Mouse (Mus musculus) large intestine, adult 2 months (tissue): ENCODE measurements around the gene Ints14. TPM values are rescaled to one million over a fixed set of nuclear protein-coding genes. Genes with fewer than 3 reads are reported as not detected.
"Not testable (repeated sequence)": the region's sequence is repeated elsewhere in the genome, so short reads cannot be mapped to it uniquely, and the experiment has no call there.

Source experiments
- DNase-seq: peaks from one replicate; pipeline ENCODE4 v3.0.0-alpha.2; 2012; ENCODE audit warnings: low read depth, low spot score
- WGBS: fragments of 180-500 bp; shearing (Covaris S2); methylation state at CpG from one replicate; pipeline ENCODE4 v1.1.7; 2018; 5-methylcytosine and 5-hydroxymethylcytosine counted together
- polyA plus RNA-seq: library from polyadenylated mRNA; depleted of rRNA; stranded (reverse); fragments of >200 nt; gene quantifications from 2 replicates; pipeline ENCODE4 v1.2.3, GENCODE M21; 2012

Ints14 gene
- polyA plus RNA-seq, 1 experiment: 13.5 TPM

DNA sequence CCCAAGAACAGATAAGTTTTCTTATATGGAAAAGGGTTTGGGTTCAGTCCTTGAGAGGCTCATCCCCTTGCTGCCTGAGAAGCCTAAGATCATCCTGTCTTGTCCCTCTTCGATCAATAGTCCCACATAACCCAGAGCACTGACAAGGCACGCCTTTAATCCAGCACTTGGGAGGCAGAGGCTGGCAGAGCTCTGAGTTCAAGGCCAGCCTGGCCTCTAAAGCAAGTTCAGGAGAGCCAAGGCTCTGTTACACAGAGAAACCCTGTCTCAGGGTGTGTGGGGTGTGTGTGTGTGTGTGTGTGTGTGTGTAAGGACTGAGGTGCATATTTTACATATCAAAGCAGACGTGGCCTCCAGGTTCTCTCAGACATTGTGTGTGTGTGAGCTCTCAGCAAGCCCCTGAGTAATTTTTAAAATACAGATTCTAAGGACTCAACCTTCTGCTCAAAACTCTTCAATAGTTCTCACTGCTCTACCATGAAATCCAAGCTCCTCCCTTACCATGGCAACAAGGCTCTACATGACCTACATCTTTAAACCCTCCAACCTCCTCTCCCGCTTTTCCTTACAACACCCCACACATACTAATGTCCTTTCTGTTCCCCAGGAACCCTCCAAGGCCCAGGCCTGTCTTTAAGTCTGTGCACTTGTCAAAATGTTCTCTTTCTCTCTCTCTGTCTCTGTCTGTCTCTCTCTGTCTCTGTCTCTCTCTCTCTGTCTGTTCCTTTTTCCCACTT, 55.7 kb downstream of the Ints14 start:
- 83% methylated on average over 4 of the region's 4 CpGs for WGBS
- no peak for DNase-seq

DNA sequence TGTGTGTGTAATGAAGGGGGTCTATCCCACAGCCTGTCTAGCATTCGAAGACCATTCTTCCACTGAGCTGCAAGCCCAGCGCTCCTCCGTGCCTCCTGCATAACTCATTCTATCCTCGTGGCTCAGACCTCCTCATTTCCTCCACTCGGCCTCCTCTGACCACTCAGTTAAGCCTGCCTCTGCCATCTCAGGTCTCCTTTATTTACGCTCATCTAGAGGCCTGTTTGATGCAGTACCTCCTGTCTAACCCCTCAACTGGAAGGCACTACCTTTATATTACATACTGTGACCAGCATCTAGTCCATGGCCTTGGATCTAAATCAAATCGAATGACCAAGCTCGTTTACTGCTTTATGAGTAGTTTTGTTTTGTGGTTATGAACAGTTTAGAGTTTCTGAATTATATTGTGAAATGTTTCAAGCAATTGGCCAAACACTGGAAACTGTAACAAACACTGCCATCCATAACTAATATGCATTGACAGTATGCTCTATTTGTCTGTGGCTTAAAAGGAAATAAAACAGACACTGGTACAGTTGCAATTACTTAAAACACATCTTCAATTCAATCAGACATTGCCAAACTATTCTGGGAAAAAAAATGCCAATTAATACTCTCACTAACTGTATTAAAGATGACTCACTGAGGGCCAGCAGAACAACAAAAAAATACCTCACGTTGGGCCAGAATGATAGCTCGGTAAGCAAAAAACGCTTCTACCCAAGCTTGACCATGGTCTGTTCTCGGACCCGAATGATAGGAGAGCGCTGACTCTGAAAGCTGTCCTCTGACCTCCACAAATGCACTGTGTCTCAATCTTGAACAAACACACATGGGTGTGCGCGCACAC, 56.5 kb downstream of the Ints14 start:
- no peak for DNase-seq
- 74% methylated on average over 16 of the region's 16 CpGs for WGBS

DNA sequence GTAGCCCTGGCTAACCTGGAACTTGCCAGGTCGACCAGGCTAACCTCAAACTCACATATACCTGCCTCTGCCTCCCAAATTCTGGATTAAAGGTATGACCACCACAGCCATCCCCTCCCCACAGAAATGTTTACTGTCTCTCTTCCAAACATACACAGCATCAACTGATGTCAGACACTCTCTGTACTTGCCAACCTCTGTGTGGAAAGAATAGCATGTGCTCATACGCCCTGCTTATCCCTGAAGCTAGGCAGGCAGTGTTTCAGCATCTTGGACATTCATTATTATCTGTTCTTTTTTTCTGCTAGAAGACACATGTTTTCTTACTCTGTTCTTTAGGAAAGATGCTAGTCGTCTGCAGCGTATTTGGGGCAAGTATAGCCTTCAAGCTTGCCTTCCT, 57.2 kb downstream of the Ints14 start:
- WGBS: 89% methylated on average over 4 of the region's 4 CpGs
- no peak for DNase-seq

DNA sequence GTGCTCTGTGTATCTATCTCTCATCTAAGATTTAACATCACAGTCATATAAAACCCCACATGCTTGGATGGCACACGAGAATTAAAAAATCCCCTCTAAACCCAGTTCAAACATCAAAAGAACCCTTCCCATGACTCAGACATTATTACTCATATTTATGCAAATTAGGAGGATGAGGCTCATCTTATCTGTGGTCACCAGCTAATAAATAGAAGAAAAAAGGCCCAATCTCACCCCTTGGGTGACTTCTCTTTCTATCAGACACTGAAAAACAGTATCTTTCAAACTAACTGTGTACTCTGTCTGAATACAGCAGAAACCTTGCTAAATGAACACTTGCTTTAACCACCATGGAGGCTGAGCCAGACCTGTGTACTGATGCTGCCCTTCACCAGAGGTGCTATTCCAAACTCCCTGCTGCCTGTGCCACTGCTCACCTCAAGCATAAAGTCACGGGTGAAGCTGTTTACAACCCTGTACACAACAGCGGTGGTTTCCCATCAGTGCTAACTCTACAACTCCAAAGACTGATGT, 58.0 kb downstream of the Ints14 start:
- WGBS: 47% methylated on average over 3 of the region's 3 CpGs
- no peak for DNase-seq

DNA sequence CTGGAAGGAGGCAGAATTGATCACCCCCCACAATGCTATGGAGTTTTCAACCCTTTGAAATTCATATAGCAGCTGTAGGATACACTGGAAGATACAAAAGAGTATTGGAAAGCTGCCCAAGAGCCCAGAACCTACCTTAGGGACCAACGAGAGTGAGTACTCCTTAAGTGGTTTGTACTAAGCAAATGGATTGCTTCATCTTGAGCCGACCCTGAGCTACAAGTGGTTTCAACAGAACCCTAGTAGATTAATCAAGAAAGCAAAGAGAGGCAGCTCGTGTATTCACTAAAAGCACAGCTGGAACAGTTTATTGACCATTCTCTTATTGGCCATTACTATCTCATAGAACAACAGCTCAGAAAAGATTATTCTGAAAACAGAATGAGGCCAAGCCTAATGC, 58.4 kb downstream of the Ints14 start:
- DNase-seq: no peak
- 35% methylated on average over 3 of the region's 3 CpGs for WGBS

DNA sequence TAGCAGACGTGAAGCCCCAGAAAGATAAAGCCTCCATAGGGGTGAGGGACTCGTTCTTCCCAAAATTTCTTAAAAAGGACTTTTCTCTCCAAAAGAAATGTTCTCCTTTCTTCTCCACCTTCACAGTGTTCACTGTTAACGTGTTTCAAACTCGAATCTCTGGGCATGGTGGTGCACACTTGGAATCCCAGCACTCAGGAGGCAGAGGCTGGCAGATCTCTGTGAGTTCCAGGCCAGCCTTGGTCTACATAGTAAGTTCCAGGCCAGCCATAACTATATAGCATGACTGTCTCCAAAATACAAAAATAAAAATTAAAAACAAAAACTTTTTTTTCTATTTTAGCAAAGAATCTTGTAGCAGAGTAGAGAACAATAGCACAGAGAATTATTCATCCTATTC, 59.4 kb downstream of the Ints14 start:
- WGBS: 51% methylated on average over 4 of the region's 4 CpGs

DNA sequence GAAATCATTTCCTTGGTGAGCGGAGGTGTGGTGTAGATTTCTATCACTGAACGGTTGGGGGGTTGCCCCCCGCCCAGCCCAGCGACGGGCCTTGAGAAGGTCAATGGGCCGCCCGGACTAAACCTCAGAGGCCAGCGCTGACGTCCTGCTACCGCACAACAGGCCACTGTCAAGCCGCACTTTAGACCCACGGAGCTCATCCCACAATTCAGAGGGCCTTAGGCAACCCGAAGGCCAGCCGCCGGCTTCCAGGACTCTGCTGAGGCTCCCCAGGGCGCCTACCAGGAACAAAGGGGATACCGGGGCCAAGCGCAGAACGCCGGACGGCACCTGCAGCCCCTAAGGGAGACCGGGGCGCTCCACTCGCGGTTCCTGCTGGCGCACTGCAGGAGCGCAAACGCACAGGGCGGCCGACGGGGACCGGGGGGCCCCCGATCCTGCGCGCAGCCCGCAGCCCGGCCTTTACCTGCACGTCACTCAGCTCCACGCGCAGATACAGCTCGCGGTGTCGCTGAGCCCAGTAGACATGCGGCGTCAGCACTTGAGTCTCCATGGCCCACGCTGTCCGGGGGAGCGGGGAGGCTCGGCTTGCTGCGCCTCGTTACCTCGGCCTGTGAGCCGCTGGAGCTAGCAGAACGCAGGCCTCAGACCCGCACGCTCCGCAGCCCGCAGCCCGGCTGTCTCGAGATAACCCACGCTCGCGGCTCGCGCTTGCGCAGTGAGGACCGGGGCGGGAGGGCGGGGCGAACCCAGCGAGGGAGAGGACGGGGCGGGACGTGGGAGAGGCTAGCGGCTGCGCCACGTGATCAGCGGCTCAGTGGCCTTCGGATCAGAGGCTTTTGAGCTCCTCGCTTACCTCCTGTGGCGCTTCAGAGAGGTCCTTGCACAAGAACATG, 60.5 kb downstream of the Ints14 start, which contains the start of gene Hacd3:
Hacd3 (minus strand) TSS at position 703 of the 896 bp plus-strand sequence.
- WGBS: under 1% methylated on average over 81 of the region's 81 CpGs
- no peak for DNase-seq

More for the DNA sequence above, 59.4 kb downstream of the Ints14 start:
- DNase-seq: no peak

DNA sequence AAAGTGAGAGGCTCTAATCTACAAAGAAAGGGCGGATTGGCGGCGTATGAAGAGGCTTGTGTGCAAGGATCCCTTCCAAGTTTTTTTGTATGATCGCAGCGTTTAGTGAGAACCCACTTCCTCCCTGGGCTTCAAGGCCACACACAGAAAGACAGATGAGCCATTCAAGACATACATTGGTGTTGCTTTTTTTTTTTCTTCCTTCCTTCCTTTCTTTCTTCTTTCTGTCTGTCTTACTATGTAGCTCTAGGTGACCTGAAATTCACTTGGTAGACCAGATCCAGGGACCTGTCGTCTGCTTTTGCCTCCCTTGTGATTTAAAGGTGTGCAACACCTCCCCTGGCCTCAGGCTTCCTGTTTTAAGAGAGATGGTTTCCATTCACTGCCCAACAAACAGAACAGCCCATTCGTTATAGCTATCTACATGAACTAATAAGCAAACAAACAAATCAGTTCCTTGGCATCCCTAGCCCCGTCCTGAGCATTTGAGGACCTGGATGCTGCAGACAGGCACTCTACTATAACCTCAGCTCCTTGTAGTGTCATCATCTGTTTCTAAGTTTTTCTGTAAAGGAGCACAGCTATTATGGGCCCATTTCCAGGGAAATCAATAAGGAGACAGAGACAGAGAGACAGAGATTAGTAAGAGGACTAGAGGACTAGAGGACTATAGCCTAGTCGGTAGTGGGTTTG, 61.3 kb downstream of the Ints14 start:
- DNase-seq: no peak
- 14% methylated on average over 9 of the region's 9 CpGs for WGBS

DNA sequence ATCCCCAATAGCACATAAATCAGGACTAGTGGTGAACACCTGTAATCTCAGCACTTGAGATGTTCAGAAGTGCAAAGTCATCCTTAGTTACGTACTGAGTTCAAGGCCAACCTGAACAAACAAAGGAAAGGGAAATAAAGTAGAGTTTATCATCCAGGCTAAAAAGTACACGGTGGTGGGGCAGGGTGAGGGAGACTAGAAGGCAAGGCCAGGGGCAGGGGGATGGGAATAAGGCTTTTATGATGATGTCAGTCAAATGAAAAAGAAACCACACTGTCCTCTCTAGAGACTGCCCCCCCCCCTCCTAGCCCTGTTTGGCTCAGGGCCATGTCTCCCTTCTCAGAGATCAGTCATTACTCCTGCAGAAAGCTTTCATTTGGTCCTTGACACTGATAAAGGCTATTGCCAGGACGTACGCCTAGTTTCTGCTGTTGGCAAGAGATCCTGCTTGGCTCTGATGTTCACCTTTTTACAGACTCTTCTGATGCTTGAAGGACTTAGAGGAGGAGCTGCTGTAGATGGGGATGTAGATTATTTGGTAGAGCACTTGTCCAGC, 62.0 kb downstream of the Ints14 start:
- WGBS: 22% methylated on average over 4 of the region's 4 CpGs
- DNase-seq: no peak

DNA sequence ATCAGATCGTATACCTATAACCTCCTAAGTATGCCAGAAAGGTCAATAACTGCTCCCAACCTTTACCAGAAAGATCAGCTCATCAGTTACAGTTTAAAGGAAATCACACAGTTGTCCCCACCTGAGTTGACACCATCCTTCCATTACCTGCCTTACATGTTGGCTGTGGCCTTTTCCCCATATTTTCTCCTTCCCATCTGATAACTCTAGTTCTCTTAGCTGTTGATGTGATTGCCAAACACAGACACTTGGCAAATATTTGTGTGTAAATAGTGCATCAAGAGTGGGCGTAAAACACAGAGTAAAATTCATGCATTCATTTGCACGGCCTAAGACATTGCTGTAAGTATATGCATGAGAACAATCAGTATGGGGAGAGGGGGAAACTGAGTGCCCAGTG, 62.7 kb downstream of the Ints14 start:
- 52% methylated on average over 3 of the region's 3 CpGs for WGBS
- DNase-seq: no peak

DNA sequence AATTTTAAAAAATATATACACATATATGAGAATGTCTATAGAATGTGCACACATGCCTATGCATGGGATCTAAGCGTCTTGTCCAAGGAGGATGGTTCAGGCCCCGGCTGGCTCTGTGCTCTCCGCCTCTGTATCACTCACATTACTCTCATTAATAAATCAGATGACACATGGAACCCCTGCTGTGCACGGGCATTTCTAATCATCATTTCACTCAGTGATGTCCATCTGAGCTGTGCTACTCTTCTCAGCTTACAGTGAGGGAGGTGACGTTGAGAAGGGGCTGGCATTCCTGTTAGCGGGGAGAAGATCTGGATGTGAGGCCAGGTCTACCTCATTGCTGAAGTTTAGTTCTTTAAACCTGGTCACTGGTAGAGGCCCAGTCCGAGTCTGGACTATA, 66.5 kb downstream of the Ints14 start:
- WGBS: 86% methylated on average over 7 of the region's 7 CpGs
- no peak for DNase-seq

DNA sequence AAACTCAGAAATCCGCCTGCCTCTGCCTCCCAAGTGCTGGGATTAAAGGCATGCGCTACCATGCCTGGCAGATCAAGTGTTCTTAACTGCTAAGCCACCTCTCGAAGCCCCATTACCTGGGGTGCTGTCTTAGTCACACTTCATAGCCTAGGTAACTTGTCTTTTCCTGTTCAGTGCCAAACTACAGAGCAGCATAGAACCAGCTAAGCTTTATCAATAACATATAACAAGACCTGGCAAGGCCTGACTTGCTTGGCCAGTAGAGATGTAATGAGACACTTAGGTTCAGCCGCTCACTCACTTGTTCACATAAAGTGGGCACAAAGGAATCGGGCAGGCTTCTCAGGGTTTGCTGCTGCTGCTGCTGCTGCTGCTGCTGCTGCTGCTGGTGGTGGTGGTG, 67.6 kb downstream of the Ints14 start:
- WGBS: 90% methylated on average over 5 of the region's 5 CpGs
- DNase-seq: no peak

DNA sequence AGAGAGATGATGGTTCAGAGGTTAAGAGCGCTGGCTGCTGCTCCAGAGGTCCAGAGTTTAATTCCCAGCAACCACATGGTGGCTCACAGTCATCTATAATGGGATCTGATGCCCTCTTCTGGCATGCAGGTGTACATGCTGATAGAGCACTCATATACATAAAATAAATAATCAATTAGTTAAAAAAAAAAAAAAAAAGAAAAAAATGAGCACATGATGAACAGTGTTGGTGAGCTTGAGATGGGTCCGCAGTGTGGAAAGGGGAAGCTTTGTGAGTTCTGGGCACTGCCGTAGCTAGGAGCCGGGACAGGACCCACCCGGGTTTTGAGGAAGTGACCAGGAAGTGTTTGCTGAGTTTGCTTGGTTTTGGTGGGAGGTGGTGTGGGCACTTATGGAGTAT, 70.7 kb downstream of the Ints14 start:
- DNase-seq: not testable (repeated sequence)
- 47% methylated on average over 5 of the region's 5 CpGs for WGBS

DNA sequence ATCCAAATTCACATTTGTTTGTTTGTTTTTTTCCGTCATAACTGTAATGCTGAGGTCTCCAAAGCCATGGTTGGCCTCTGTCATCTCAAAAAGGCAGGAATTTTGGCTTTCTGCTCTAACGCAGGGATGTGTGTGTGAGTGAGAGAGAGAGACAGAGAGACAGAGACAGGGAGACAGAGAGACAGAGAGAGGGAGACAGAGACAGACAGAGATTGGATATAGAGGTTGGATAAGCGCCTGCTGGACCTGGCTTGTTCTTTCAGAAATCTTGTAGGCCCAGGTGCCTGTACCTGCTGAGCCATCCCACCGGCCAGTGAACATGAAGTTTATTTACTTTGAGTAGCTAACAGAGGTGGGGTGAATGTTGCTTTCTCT, 71.2 kb downstream of the Ints14 start:
- DNase-seq: no peak
- 27% methylated on average over 4 of the region's 4 CpGs for WGBS

DNA sequence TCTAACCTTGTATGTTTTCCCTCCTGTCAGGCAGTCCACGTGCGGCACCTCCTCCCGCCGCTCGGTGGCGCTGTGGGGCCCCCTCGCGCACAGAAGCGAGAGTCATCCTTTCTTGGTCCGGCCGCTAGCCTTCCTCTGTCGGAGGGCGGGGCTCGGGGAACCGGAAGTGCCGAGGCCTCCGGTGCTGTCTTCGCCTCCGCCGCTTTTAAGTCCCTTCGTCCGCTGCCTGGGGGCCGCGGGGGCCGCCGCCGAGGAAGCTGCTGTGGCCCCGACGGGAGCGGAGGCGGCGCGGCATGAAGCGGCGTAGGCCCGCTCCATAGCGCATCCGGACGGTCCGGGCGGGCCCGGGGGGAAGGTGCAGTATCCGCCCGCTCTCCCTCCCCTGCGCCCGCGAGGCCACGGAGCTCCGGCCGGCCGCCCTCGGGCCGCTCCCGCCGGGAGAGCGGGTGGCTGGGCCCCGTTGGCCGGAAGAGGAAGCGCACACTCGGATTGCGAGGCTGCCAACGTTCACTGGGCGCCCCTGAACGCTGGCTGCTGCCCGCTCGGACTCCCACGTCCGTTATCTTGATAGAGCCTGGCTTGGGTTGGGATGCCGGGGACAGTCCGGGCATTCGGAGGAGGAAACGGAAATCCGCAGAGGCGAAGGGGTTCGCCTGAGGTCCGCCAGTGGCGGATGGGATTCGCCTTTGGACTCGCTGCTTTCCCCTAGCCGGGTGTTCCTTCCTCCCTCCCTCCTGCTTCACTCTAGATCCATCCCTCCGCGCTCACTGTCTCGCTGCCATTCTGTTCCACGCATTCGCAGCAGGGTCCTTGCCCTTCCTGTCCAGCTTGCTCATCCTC, 71.8 kb downstream of the Ints14 start, which contains the start of gene Dpp8:
Dpp8 (plus strand) TSS at position 146 of the 840 bp plus-strand sequence.
- WGBS: under 1% methylated on average over 83 of the region's 85 CpGs
- DNase-seq: peak; percentile 83

DNA sequence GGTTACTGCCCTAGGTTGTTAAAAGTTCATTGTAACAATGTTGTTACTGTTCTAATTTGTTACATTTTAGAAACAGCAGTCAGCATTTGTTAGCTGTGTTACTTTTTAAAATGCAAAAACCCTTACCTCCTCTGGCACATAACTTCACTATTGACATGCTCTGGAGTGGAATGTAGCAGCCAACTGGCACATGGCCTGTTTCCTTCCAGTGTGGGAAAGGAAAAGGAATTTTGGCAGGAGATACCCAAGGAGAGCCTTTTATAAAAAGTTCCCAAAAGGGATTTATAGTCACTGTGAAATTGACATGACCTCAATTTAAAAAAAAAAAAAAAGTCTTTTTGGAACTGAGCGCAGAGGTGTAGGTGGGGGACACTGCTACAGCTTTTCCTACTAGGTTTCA, 75.8 kb downstream of the Ints14 start:
- 90% methylated on average over 1 of the region's 1 CpGs for WGBS
- no peak for DNase-seq
